Mouse (Mus musculus) erythroid progenitor cell, adult 5-6 weeks (primary cell): ENCODE measurements around the gene Zbtb20. TPM values are rescaled to one million over a fixed set of nuclear protein-coding genes. Genes with fewer than 3 reads are reported as not detected.

Source experiments
- ATAC-seq: replicated peaks from 2 replicates; pipeline ENCODE4 v1.8.0; 2016; ENCODE audit warnings: moderate number of reproducible peaks, mild to moderate bottlenecking, moderate TSS enrichment, inconsistent platforms; ENCODE audit not compliant: poor library complexity, low FRiP score, severe bottlenecking
- total RNA-seq, 2 experiments: library from RNA; stranded (forward) in 1 of 2; stranded (reverse) in 1 of 2; fragments of 150-400 nt in 1 of 2; fragments of 186-747, 209-891 nt in 1 of 2; gene quantifications; 2 replicates each; pipeline versions ENCODE4 v1.2.3 to v1.2.4; 2015 to 2017; ENCODE audit warnings: low replicate concordance in 2 of 2

The Zbtb20 gene
- total RNA-seq, 2 experiments from 2014 or later: 10.5 to 25.9 TPM

- no peak for ATAC-seq
Observed at GRCm38 (mm10) chr16:43409910-43410612, 534.4 kb downstream of the Zbtb20 start.

DNA sequence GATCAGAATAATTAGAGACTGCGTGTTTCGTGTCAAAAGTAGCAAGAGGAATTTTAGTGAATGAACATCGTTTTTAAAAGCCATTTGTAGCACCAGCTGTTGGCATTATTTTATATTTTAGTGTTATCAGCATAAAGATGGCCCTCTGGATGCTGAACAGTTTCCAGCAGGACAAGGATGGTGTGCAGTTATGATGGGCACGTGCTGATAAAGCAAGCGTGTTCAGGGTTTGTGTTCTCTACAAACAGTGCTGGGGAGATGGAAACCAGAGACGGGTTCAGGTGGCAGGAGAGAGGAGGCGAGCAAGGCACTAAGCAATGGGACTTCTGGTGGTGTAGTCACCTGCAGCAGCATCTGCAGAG lies 534.9 kb downstream of the Zbtb20 start:
- no peak for ATAC-seq

- ATAC-seq: no peak
Observed at GRCm38 (mm10) chr16:43415864-43416263, 540.2 kb downstream of the Zbtb20 start.

DNA sequence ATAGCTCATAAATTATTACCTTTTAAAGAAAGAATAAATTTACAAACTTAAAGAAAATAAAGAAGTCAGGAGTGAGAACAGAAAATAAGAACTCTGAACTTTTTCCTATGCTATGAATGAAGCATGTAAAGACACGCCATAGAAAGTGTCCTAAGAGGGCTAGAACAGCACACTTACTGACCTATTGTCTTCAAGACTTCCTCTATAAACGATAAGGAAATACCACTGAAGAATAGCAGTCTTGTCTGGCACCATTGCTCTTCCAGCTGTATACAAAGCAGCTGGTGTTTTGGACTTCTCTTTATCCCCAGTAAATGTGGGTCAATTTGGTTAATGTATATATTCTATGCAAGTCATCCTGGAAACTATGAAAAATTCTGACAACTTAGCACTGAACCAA lies 544.2 kb downstream of the Zbtb20 start:
- ATAC-seq: no peak

- ATAC-seq: no peak
Observed at GRCm38 (mm10) chr16:43428955-43429354, 553.3 kb downstream of the Zbtb20 start.

- ATAC-seq: no peak
Observed at GRCm38 (mm10) chr16:43430030-43430429, 554.3 kb downstream of the Zbtb20 start.

DNA sequence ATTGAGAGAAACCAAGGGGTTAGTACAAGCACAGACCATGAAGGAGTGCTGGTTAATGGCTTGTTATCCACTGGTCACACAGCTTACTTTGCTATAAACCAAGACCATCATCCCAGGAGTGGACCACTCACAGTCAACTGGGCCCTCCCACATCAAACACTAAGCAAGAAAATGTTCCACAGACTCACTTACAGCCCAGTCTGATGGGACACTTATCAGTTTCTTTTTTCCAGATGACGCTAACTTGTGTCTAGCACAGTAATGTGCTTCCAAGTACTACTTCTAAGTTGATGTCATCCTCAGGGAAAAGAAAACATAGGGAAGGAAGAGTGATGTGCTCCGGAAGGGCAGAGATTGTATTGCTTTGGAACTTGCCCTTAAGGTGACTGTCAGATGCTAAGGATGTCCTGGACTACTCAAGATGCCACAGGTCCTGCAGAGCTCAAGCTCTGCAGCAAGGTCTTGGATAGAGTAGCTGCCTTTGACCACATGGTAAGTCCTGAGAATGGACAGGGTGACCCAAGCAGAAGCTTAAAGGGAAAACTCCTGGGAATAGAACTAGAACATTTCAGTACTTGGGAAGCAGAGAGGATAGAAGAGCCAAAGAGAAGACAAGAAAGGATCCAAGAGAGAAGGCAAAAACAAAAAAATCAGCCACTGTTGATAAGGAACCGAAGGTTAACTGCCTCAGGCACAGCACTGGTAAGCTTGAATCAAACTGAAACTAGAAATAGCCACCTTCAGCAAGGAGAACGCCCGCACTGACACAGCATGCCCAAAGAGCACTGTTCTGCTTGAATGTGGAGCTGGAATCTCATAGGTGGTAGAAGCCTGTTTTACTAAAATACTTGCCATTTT lies 556.1 kb downstream of the Zbtb20 start:
- ATAC-seq: no peak

DNA sequence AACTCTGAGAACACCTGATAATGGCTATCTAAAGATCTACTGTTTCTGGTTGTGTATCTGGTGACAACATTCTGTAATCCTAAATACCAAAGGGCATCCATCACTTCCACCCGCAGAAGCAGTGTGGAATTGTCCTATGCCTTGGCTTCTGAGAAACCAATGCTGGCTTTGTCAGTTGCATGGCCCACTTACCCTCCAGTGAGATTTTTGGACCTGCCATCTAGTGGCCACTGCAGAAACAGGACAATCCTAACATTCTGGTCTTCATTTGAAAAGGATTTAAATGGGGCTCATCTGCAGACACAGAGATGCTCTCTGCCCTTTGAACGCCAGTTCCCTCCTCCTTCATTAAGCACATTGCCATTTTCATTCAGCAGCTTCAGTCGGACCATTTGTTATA lies 559.3 kb downstream of the Zbtb20 start:
- no peak for ATAC-seq

GRCm38 (mm10) chr16:43438878-43439371 lies 563.2 kb downstream of the Zbtb20 start:
- no peak for ATAC-seq

DNA sequence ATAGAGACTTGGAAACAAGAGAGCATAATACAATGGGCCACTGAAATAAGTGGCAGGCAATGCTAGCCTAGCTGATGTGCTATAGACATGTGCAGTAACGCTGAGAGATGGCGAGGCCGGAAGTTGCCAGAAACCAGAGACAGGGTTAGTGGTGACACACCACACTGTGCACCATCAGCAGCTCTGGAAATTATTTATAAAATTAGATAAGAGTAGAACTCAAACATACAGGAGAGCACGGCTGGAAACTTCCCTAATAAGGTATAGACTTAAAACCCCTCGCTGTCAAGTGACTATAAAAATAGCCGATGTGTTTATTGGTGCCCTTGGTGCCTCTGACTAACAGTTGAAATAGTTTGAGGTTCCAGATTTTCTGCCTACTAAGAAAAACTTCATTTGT lies 565.7 kb downstream of the Zbtb20 start:
- ATAC-seq: no peak

DNA sequence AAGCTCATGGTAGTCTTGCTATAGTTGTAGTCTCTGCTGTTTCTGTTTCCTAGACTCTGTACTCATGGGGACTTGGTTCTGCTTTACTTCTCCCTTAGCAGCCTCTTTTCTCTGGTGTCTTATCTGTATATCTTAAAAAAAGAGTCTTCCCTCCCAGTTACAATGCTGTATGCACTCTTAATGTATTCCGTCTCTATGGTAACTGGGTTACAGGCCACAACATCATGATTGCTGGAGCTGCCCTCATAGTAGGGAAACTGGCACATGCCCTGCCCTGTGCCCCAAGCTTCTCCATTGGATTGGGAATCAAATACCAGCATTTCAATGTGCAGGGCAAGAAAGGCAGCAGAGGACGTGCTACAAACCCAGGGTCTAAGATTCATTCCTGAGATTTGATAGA lies 567.4 kb downstream of the Zbtb20 start:
- no peak for ATAC-seq

DNA sequence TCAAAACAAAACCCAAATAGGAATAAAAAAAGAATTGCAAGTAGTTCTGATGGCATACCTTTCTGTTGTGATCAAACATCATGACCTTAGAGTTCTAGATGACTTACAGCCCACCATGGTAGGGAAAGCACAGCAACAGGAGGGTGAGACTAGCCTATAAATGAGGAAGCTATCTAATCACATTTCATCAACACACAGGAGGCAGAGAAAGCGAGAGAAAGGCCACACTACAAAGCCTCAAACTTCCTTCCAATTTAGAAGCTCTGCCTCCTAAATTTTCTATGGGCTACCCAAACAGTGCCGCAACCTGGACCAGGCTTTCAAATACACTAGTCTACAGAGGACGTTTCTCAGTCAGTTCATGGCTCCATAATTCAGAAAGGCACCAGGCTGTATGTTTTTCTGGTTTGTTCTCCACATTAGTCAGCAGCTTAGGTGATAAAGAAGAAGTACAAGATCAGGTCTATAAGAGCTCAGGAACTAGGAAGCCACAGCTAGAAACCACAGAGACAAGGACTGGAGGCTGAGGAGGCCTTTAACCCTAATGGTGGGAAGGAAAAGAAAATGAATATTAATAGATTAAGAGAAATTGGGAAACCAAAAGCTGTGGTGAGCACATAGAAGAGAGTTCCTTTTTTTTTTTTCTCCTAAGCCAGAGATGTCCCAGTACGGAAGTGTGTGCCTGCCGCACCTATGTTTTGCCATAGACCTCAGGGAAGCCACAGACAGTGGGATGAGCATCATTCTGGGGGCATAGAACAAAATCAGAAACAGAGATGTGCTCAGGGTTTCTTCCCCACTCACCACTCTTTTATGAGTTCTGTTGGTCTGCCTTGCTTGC lies 572.7 kb downstream of the Zbtb20 start:
- no peak for ATAC-seq

- ATAC-seq: no peak
Observed at GRCm38 (mm10) chr16:43454370-43454934, 578.8 kb downstream of the Zbtb20 start.

GRCm38 (mm10) chr16:43456446-43457172 lies 580.9 kb downstream of the Zbtb20 start:
- no peak for ATAC-seq

GRCm38 (mm10) chr16:43457814-43458213 lies 582.1 kb downstream of the Zbtb20 start:
- ATAC-seq: no peak

- no peak for ATAC-seq
Observed at GRCm38 (mm10) chr16:43458726-43459223, 583.1 kb downstream of the Zbtb20 start.

GRCm38 (mm10) chr16:43461745-43462378 lies 586.2 kb downstream of the Zbtb20 start:
- no peak for ATAC-seq
